9 mouse cellular contexts compared by ENCODE assay signal in genomic region chr7:46839446-46839845, GRCm38 (mm10). TPM values are rescaled to one million over a fixed set of nuclear protein-coding genes. Genes with fewer than 3 reads are reported as not detected.
DNase-seq lines count a peak whose midpoint lies in the region; ATAC-seq lines count a peak whose summit lies in the region.
"Had no signal": no experiment of that assay in that cellular context is flagged by ENCODE, and none has a peak within 500 bp of the region (broad histone marks: within the 10 kb centered on the region; RNA-seq: fewer than 3 reads in every experiment).

No protein-coding gene starts in this region.

- DNase-seq in adrenal gland, postnatal 10 days = peak; percentile 53
- DNase-seq in adrenal gland, adult 18-20 months (ENCODE audit: low spot score in 2 of 2) = no peak
- peak; percentile 23 for DNase-seq in urinary bladder, postnatal 25 days (ENCODE audit: low spot score)
- no peak for DNase-seq in urinary bladder, postnatal 4 days (ENCODE audit: low spot score in 2 of 2)
- DNase-seq in retina, embryonic 14.5 days (ENCODE audit: low spot score) = peak; percentile 59
- no peak for DNase-seq in embryo, embryonic 11 days
- DNase-seq in spleen, postnatal 4 days (ENCODE audit: low spot score in 2 of 2) = no peak

- no peak overlapping the region for H3K9ac ChIP-seq in limb, embryonic 15.5 days

- peak overlapping the region; percentile 42 for H3K4me2 ChIP-seq in limb, embryonic 15.5 days

- H3K4me3 ChIP-seq in limb, embryonic 15.5 days = no peak overlapping the region; the same call in 1 of the 2 replicates

- 0 out of 2 replicates have a peak, but pooled peaks cover 4% of the 10 kb centered on the region for H3K27me3 ChIP-seq in limb, embryonic 15.5 days

- peak overlapping the region; percentile 87 for H3K27ac ChIP-seq in limb, embryonic 15.5 days

- ATAC-seq in limb, embryonic 15.5 days (ENCODE audit: insufficient number of reproducible peaks, low FRiP score, low TSS enrichment, low read depth) = no peak

- no peaks in the 10 kb centered on the region for H3K9me3 ChIP-seq in limb, embryonic 15.5 days

- no peaks in the 10 kb centered on the region for H3K36me3 ChIP-seq in limb, embryonic 15.5 days

- WGBS in limb, embryonic 15.5 days = 36% methylated on average over 7 of the region's 7 CpGs

- H3K4me1 ChIP-seq in limb, embryonic 15.5 days = peaks cover 27% of the 10 kb centered on the region

RNA-seq across cellular contexts. Expression of gene Ldha, which starts 1.8 kb away (rescaled TPM):
- 100 to 1,000 TPM; 693 to 863 TPM for total RNA-seq in adrenal gland, postnatal 10 days (2021)
- 100 to 1,000 TPM; 439 to 878 TPM for total RNA-seq in adrenal gland, adult 18-20 months (2021)
- 1,928 and 2,051 TPM in 2 replicates for polyA plus RNA-seq in limb, embryonic 15.5 days (2015; fragmentation: Nextera tagmentation; extraction: Ambion mirVana)

RNA-seq across cellular contexts. Expression of gene Ldhc, which starts 21.6 kb away (rescaled TPM):
- total RNA-seq in adrenal gland, postnatal 10 days (2021) = not detected
- not detected for total RNA-seq in adrenal gland, adult 18-20 months (2021)
- 0.26 TPM in 1 of 2 replicates, not detected in the other for polyA plus RNA-seq in limb, embryonic 15.5 days (2015; fragmentation: Nextera tagmentation; extraction: Ambion mirVana)
- polyA plus RNA-seq: C2C12 had no signal

RNA-seq across cellular contexts. Expression of gene Gtf2h1, which starts 43.5 kb away (rescaled TPM):
- 10 to 100 TPM; 36.1 to 37.1 TPM for total RNA-seq in adrenal gland, postnatal 10 days (2021)
- 10 to 100 TPM; 37.6 to 40.3 TPM for total RNA-seq in adrenal gland, adult 18-20 months (2021)
- 49.8 and 52.4 TPM in 2 replicates for polyA plus RNA-seq in limb, embryonic 15.5 days (2015; fragmentation: Nextera tagmentation; extraction: Ambion mirVana)

RNA-seq across cellular contexts. Expression of gene Hps5, which starts 43.6 kb away (rescaled TPM):
- 10 to 100 TPM; 21.7 to 21.9 TPM for total RNA-seq in adrenal gland, postnatal 10 days (2021)
- total RNA-seq in adrenal gland, adult 18-20 months (2021) = 10 to 100 TPM; 23.9 to 26.5 TPM
- 20.8 and 23.2 TPM in 2 replicates for polyA plus RNA-seq in limb, embryonic 15.5 days (2015; fragmentation: Nextera tagmentation; extraction: Ambion mirVana)

Comparison
In these comparisons a context has a peak if more than half of its experiments do, and no peak if none do; other contexts are left out.
1. DNase-seq: peak in adrenal gland, postnatal 10 days (single experiment), urinary bladder, postnatal 25 days (single experiment) and retina, embryonic 14.5 days (single experiment); none in adrenal gland, adult 18-20 months (0 of 2), urinary bladder, postnatal 4 days (0 of 2), embryo, embryonic 11 days (single experiment) and spleen, postnatal 4 days (0 of 2).